Mouse (Mus musculus): ENCODE measurements at regions not wholly inside any gene's neighbourhood (a gene's known extent, or its start where the extent isn't known, plus 50 kb on each side); places are given as distances from the start of the nearest gene placed in this dataset.

DNA sequence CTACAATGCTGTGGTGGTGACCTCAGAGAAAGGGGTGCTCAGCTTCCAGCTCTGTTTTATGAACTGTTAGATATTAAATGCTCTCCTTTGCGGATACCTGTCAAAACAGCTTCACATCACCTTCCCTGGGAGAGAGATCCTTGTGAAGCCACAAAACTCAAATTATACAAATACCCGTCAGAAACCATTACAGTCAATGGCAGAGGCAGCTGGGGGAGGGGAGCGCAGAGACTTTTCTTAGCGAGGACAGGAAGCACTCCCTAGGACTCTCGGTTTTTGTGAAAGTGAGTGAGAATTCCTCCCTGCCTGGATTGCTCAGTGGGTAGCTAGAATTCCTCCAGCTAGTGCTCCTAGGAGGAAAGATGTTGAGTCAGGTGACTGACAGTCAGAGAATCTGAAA lies 161.0 kb downstream of the Bmp7 start:
- DNase-seq = no peak

GRCm38 (mm10) chr2:172782686-172783085 lies 157.4 kb downstream of the Bmp7 start:
- no peak for DNase-seq

GRCm38 (mm10) chr2:172786297-172786696 lies 153.8 kb downstream of the Bmp7 start:
- DNase-seq = no peak

- DNase-seq = no peak
Observed at GRCm38 (mm10) chr2:172787203-172787944, 152.7 kb downstream of the Bmp7 start.

GRCm38 (mm10) chr2:172789260-172789659 lies 150.9 kb downstream of the Bmp7 start:
- DNase-seq = no peak

- no peak for DNase-seq
Observed at GRCm38 (mm10) chr2:172792555-172792954, 147.6 kb downstream of the Bmp7 start.

GRCm38 (mm10) chr2:172793991-172794390 lies 146.1 kb downstream of the Bmp7 start:
- no peak for DNase-seq

GRCm38 (mm10) chr2:172794771-172795170 lies 145.3 kb downstream of the Bmp7 start:
- no peak for DNase-seq

GRCm38 (mm10) chr2:172796104-172796503 lies 144.0 kb downstream of the Bmp7 start:
- no peak for DNase-seq

DNA sequence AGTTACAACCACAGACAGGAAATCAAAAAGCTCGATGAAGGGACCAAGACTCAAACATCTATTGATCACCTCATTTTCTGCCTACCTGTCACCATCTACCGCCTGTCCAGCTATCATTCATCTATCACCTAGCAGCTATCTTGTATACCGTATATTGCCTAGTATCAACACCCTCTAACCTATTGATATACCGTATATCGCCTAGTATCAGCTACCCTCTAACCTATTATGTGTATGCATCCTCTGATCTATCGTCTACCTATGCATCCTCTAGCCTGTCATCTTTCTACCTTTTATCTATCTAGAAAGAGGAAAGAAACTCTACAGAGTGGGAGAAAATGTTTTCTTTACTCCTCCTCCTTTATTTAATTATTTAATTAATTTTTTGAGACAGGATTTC lies 143.2 kb downstream of the Bmp7 start:
- no peak for DNase-seq

GRCm38 (mm10) chr2:172799951-172800350 lies 140.2 kb downstream of the Bmp7 start:
- no peak for DNase-seq

GRCm38 (mm10) chr2:172800801-172801200 lies 139.3 kb downstream of the Bmp7 start:
- no peak for DNase-seq

DNA sequence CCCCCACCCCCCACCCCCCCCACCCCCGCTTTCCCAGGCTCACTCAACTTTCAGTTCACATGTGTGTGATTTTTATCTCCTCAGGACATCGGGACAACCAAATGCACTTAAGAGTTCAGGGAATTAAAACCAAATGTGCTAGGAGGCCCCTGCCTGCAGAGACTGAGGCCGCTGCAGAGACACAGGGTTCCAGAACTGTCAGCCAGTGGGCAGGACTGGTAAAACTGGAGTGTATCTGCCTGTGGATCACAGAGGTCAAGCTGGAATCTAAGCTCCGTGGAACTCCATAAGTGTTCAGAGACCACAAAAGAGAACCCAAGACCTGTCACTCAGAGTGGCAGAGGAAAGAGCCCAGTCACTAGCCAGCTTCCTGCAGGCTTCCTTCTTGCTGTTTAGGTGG lies 138.3 kb downstream of the Bmp7 start:
- DNase-seq = no peak

DNA sequence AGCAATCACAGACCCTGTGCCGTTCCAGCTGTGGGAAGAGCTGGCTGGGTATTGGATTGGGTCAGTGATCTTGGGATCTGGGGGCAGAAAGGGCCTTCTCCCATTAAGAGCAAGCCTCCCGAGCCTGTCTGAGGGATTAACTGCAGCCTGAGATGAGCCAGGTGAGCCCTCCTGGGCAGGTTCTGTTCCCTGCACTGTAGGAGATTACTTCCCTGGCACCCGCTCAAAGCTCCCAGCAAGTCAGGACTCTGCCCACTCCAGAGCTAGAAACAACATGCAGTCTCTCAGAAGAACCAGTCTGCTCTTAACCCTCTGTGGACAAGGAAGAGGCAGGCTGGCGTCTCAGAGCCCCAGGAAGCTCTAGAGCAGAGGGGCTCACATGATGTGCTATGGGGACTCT lies 132.7 kb downstream of the Bmp7 start:
- DNase-seq = no peak

- no peak for DNase-seq
Observed at GRCm38 (mm10) chr2:172809306-172809705, 130.8 kb downstream of the Bmp7 start.

- DNase-seq = no peak
Observed at GRCm38 (mm10) chr2:172813319-172813718, 126.8 kb downstream of the Bmp7 start.

GRCm38 (mm10) chr2:172813906-172814305 lies 126.2 kb downstream of the Bmp7 start:
- no peak for DNase-seq

DNA sequence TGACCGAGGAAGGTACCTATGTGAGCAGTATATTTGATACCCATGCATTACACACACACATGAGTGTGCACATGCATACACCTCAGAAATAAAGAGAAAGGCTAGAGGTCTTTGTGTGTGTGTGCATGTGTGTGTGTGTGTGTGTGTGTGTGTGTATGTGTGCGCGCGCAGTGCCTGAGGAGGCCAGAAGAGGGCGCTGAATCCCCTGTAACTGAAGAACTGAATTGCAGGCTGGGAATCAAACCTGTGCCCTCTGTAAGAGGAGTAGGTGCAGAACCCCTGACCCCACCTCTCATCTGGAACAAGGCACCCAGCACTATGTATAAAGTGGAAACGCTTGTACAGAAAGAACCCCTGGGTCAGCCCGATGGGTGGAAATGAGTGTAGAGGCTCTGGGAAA lies 125.0 kb downstream of the Bmp7 start:
- DNase-seq = no peak

GRCm38 (mm10) chr2:172817058-172817745 lies 122.9 kb downstream of the Bmp7 start:
- no peak for DNase-seq

Data from right cerebral cortex, postnatal 25 days (tissue).